Mouse (Mus musculus): Measurements from ENCODE around the gene Mob2.

DNA sequence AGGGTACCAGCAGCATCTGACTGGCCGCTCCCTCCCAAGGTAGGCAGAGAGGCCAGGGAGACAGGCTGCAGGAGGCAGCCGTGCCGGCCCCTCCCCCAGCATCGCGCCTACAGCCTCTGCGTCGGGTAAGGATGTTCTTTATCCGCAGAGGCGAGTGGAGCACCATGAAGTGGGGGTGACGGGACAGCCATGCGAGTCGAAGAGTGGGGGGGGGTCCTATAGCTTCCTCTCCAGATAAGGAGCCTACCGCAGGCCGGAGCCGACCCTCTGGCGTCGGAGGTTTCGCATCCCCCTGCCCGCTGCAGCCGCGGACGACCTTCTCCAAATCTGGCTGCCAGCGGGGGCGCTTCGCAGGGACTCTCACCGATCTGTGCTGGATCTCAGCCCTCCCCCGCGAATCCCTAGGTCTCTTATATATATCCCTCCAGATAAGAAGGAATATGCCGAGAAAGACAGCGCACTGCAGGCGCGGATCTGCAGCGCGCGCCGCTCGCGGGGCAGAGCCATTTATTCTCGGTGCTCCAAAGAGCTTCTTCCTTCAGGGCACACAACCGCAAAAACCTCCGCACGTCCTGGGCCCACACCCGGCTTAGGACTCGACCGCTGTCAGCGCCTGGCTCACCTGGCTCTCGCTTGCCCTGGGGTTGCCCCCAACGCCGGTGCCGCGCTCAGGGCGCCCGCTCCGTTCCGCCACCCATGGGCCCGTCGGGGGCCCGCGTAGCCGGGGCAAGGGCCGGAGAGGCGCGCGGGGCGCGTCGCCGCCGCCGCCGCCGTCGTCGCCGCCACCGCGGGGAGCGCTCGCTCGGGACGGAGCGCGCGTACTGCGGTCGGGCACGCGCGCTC, 33.7 kb upstream of the Mob2 start:
- TF ChIP-seq CTCF (IDR thresholded peaks at IDR 0.05; ENCODE audit: insufficient read depth, low read length): no peak
- TF ChIP-seq POLR2A (IDR thresholded peaks at IDR 0.05; ENCODE audit: borderline replicate concordance, extremely low read depth, low read depth, low read length): no peak
